Mouse (Mus musculus) CH12.LX (cell line): ENCODE measurements at regions not wholly inside any gene's neighbourhood (a gene's known extent, or its start where the extent isn't known, plus 50 kb on each side); places are given as distances from the start of the nearest gene placed in this dataset.

Experiments
- CTCF ChIP-seq, 2 experiments: IDR thresholded peaks in 1 of 2; conservative IDR thresholded peaks in 1 of 2; 2 replicates each; pipeline ENCODE4 v1.5.1; 2011 to 2012; ENCODE audit warnings: low read depth in 2 of 2, low read length in 2 of 2, improper control_type of control experiment in 1 of 2, inconsistent platforms in 1 of 2, mild to moderate bottlenecking in 1 of 2, moderate library complexity in 1 of 2
- EP300 ChIP-seq: IDR thresholded peaks from 2 replicates; pipeline ENCODE4 v1.6.1; 2011; ENCODE audit warnings: low read length, improper control_type of control experiment
- MAX ChIP-seq: IDR thresholded peaks from 2 replicates; pipeline ENCODE4 v1.6.1; 2011; ENCODE audit warnings: low read length, improper control_type of control experiment
- RAD21 ChIP-seq: IDR thresholded peaks from 2 replicates; pipeline ENCODE4 v1.6.1; 2011; ENCODE audit warnings: low read depth, mild to moderate bottlenecking, low read length, improper control_type of control experiment, moderate library complexity

GRCm38 (mm10) chr2:45757176-45757575, 640.0 kb upstream of the Zeb2 start:
- TF ChIP-seq EP300 (no peak; the same call in 1 of the 2 replicates), CTCF (conservative IDR thresholded peaks at IDR 0.05 in 1 of 2, IDR thresholded peaks at IDR 0.05 in 1 of 2; ENCODE audit: low read depth in 2 of 2, low read length in 2 of 2) (no peak), MAX (no peak), RAD21 (no peak)
